Mouse (Mus musculus) urinary bladder, postnatal 25 days (tissue): ENCODE results near the gene Ncs1.
A peak's percentile ranks its signal among the peaks of the same experiment; 100 is the strongest.

Experiments
- DNase-seq: peaks from one replicate; pipeline ENCODE4 v3.0.0; 2022; ENCODE audit warnings: low spot score

The Ncs1 gene

GRCm38 (mm10) chr2:31245491-31246141 lies at the start of gene Ncs1:
Gene Ncs1 (plus strand): TSS chr2:31245823.
- DNase-seq: peak; percentile 57

GRCm38 (mm10) chr2:31198621-31199020 lies 47.0 kb upstream of the Ncs1 start:
- no peak for DNase-seq

- DNase-seq: no peak
Measured at GRCm38 (mm10) chr2:31200051-31200450, 45.6 kb upstream of the Ncs1 start.

GRCm38 (mm10) chr2:31201851-31202250 lies 43.8 kb upstream of the Ncs1 start:
- DNase-seq: no peak

- DNase-seq: no peak
Measured at GRCm38 (mm10) chr2:31202357-31202756, 43.3 kb upstream of the Ncs1 start.

- no peak for DNase-seq
Measured at GRCm38 (mm10) chr2:31202956-31203355, 42.7 kb upstream of the Ncs1 start.

- DNase-seq: no peak
Measured at GRCm38 (mm10) chr2:31204677-31205076, 40.9 kb upstream of the Ncs1 start.

GRCm38 (mm10) chr2:31206211-31206610 lies 39.4 kb upstream of the Ncs1 start:
- DNase-seq: no peak

- DNase-seq: no peak
Measured at GRCm38 (mm10) chr2:31206882-31207281, 38.7 kb upstream of the Ncs1 start.

GRCm38 (mm10) chr2:31208544-31209142 lies 37.0 kb upstream of the Ncs1 start:
- DNase-seq: no peak

- DNase-seq: peak; percentile 29
Measured at GRCm38 (mm10) chr2:31209525-31209924, 36.1 kb upstream of the Ncs1 start.

- no peak for DNase-seq
Measured at GRCm38 (mm10) chr2:31210144-31210847, 35.3 kb upstream of the Ncs1 start.

- no peak for DNase-seq
Measured at GRCm38 (mm10) chr2:31211204-31211603, 34.4 kb upstream of the Ncs1 start.

- DNase-seq: no peak
Measured at GRCm38 (mm10) chr2:31214211-31214796, 31.3 kb upstream of the Ncs1 start.

- DNase-seq: no peak
Measured at GRCm38 (mm10) chr2:31218611-31219010, 27.0 kb upstream of the Ncs1 start.

- DNase-seq: no peak
Measured at GRCm38 (mm10) chr2:31219470-31219869, 26.2 kb upstream of the Ncs1 start.

- DNase-seq: no peak
Measured at GRCm38 (mm10) chr2:31220844-31221243, 24.8 kb upstream of the Ncs1 start.

- DNase-seq: no peak
Measured at GRCm38 (mm10) chr2:31221582-31221981, 24.0 kb upstream of the Ncs1 start.

- no peak for DNase-seq
Measured at GRCm38 (mm10) chr2:31228768-31229311, 16.8 kb upstream of the Ncs1 start.

- DNase-seq: no peak
Measured at GRCm38 (mm10) chr2:31239203-31239696, 6.4 kb upstream of the Ncs1 start.

- DNase-seq: no peak
Measured at GRCm38 (mm10) chr2:31239833-31240232, 5.8 kb upstream of the Ncs1 start.

GRCm38 (mm10) chr2:31241639-31242038 lies 4.0 kb upstream of the Ncs1 start:
- no peak for DNase-seq
